Comparison of ENCODE assay signal across 11 mouse cellular contexts in genomic region chr11:118791391-118791790, GRCm38 (mm10).
A peak's percentile ranks its signal among the peaks of the same experiment; 100 is the strongest.
DNase-seq lines count a peak whose midpoint lies in the region; ATAC-seq lines count a peak whose summit lies in the region.
"Had no signal": no experiment of that assay in that cellular context is flagged by ENCODE, and none has a peak within 500 bp of the region (broad histone marks: within the 10 kb centered on the region; RNA-seq: fewer than 3 reads in every experiment).

No protein-coding gene starts in this region.

- no peaks in the 10 kb centered on the region for H3K36me3 ChIP-seq in midbrain, embryonic 10.5 days
- H3K36me3 ChIP-seq in midbrain, embryonic 11.5 days (ENCODE audit: control insufficient read depth, insufficient read depth, low read length) = no peaks in the 10 kb centered on the region
- H3K36me3 ChIP-seq in hindbrain, embryonic 13.5 days = no peaks in the 10 kb centered on the region
- H3K36me3 ChIP-seq: embryonic facial prominence, embryonic 12.5 days; G1E; stomach, embryonic 15.5 days had no signal

- WGBS in midbrain, embryonic 10.5 days = 80% methylated on average over 6 of the region's 6 CpGs
- 75% methylated on average over 6 of the region's 6 CpGs for WGBS in midbrain, embryonic 11.5 days
- WGBS in hindbrain, embryonic 13.5 days = 66% methylated on average over 6 of the region's 6 CpGs

- H3K4me3 ChIP-seq in midbrain, embryonic 10.5 days = no peak overlapping the region
- H3K4me3 ChIP-seq in midbrain, embryonic 11.5 days (ENCODE audit: low read depth, low read length) = no peak overlapping the region
- no peak overlapping the region for H3K4me3 ChIP-seq in hindbrain, embryonic 13.5 days
- H3K4me3 ChIP-seq: embryonic facial prominence, embryonic 12.5 days; stomach, embryonic 15.5 days had no signal

- H3K27ac ChIP-seq in midbrain, embryonic 10.5 days (replicated peaks) = peak overlapping the region; percentile 50; the same call in 1 of the 2 replicates
- H3K27ac ChIP-seq in midbrain, embryonic 11.5 days (ENCODE audit: low read depth, low read length) = no peak overlapping the region
- H3K27ac ChIP-seq in hindbrain, embryonic 13.5 days = peak overlapping the region; percentile 98
- H3K27ac ChIP-seq: embryonic facial prominence, embryonic 12.5 days; stomach, embryonic 15.5 days had no signal

- no peak overlapping the region for H3K4me2 ChIP-seq in midbrain, embryonic 11.5 days
- no peak overlapping the region for H3K4me2 ChIP-seq in hindbrain, embryonic 13.5 days
- H3K4me2 ChIP-seq: embryonic facial prominence, embryonic 12.5 days; stomach, embryonic 15.5 days had no signal

- no peak for DNase-seq in midbrain, embryonic 10.5 days (ENCODE audit: low spot score)
- no peak for DNase-seq in midbrain, embryonic 11.5 days (ENCODE audit: low spot score, missing footprints)
- DNase-seq in gastrocnemius, adult 8-10 months (ENCODE audit: low spot score in 2 of 2) = peak; percentile 12 to 44
- DNase-seq in right cerebral cortex, postnatal 25 days = peak; percentile 64
- DNase-seq in cerebellum, postnatal 36 days = no peak
- no peak for DNase-seq in adrenal gland, postnatal 10 days
- DNase-seq: adrenal gland, adult 8-10 months had no signal

- no peak for ATAC-seq in midbrain, embryonic 11.5 days (ENCODE audit: low FRiP score)
- ATAC-seq in hindbrain, embryonic 13.5 days (ENCODE audit: low FRiP score) = no peak

- H3K4me1 ChIP-seq in midbrain, embryonic 10.5 days = peaks cover 35% of the 10 kb centered on the region
- H3K4me1 ChIP-seq in midbrain, embryonic 11.5 days (ENCODE audit: control insufficient read depth, insufficient read depth, low read length) = peaks cover 14% of the 10 kb centered on the region
- H3K4me1 ChIP-seq in hindbrain, embryonic 13.5 days (replicated peaks) = peaks cover 55% of the 10 kb centered on the region
- H3K4me1 ChIP-seq: stomach, embryonic 15.5 days had no signal

- no peaks in the 10 kb centered on the region for H3K27me3 ChIP-seq in midbrain, embryonic 10.5 days (ENCODE audit: low read depth, poor library complexity, severe bottlenecking)
- H3K27me3 ChIP-seq in midbrain, embryonic 11.5 days (ENCODE audit: control insufficient read depth, insufficient read depth, low read length) = no peaks in the 10 kb centered on the region
- no peaks in the 10 kb centered on the region for H3K27me3 ChIP-seq in hindbrain, embryonic 13.5 days
- H3K27me3 ChIP-seq: embryonic facial prominence, embryonic 12.5 days; stomach, embryonic 15.5 days had no signal

- H3K9ac ChIP-seq in midbrain, embryonic 11.5 days (ENCODE audit: low read length) = no peak overlapping the region
- peak overlapping the region; percentile 20; the same call in 1 of the 2 replicates for H3K9ac ChIP-seq in hindbrain, embryonic 13.5 days
- H3K9ac ChIP-seq: embryonic facial prominence, embryonic 12.5 days; stomach, embryonic 15.5 days had no signal

- H3K9me3 ChIP-seq in midbrain, embryonic 10.5 days (replicated peaks) = no peaks in the 10 kb centered on the region; the same call in 1 of the 2 replicates
- H3K9me3 ChIP-seq in midbrain, embryonic 11.5 days (ENCODE audit: control insufficient read depth, low read length) = no peaks in the 10 kb centered on the region
- peaks cover 10% of the 10 kb centered on the region for H3K9me3 ChIP-seq in hindbrain, embryonic 13.5 days
- H3K9me3 ChIP-seq: embryonic facial prominence, embryonic 12.5 days; stomach, embryonic 15.5 days had no signal

Comparison
In these comparisons a context has a peak if more than half of its experiments do, and no peak if none do; other contexts are left out.
1. DNase-seq: peak in gastrocnemius, adult 8-10 months (2 of 2) and right cerebral cortex, postnatal 25 days (single experiment); none in midbrain, embryonic 10.5 days (single experiment), midbrain, embryonic 11.5 days (single experiment), cerebellum, postnatal 36 days (0 of 2) and adrenal gland, postnatal 10 days (single experiment).